Mouse (Mus musculus) ES-E14 (cell line): ENCODE data around the gene Ager. TPM values are rescaled to one million over a fixed set of nuclear protein-coding genes. Genes with fewer than 3 reads are reported as not detected.

ENCODE experiments used
- DNase-seq: peaks from one replicate; pipeline ENCODE4 v3.0.0-alpha.2; 2013; ENCODE audit warnings: low read depth, low spot score
- H3K27ac ChIP-seq: 2 replicates; pipeline ENCODE4 v1.5.1; 2012; ENCODE audit warnings: low read depth, mild to moderate bottlenecking, low read length, moderate library complexity, mixed read lengths; ENCODE audit not compliant: poor library complexity, insufficient read depth, severe bottlenecking
- H3K36me3 ChIP-seq: 2 replicates; pipeline ENCODE4 v1.6.1; 2012; ENCODE audit warnings: mild to moderate bottlenecking, low read length, moderate library complexity, mixed read lengths; ENCODE audit not compliant: control insufficient read depth, poor library complexity, insufficient read depth, severe bottlenecking
- H3K4me1 ChIP-seq, 2 experiments: fragments of 150-350 bp in 1 of 2; sonication (generic) in 1 of 2; 2 replicates each; pipeline ENCODE4 v1.6.1; 2012; ENCODE audit warnings: low read length in 2 of 2, mild to moderate bottlenecking in 1 of 2, mixed read lengths in 1 of 2; ENCODE audit not compliant: control insufficient read depth in 2 of 2, insufficient read depth in 2 of 2, poor library complexity in 1 of 2
- H3K4me3 ChIP-seq, 2 experiments: fragments of 150-350 bp in 1 of 2; sonication (generic) in 1 of 2; 2 replicates each; pipeline ENCODE4 v1.5.1; 2012; ENCODE audit warnings: low read length in 2 of 2, low read depth in 1 of 2, mild to moderate bottlenecking in 1 of 2, mixed read lengths in 1 of 2; ENCODE audit not compliant: insufficient read depth in 1 of 2, poor library complexity in 1 of 2, severe bottlenecking in 1 of 2
- H3K9ac ChIP-seq: 2 replicates; pipeline ENCODE4 v1.6.1; 2012; ENCODE audit warnings: low read depth, mild to moderate bottlenecking, low read length, mixed read lengths; ENCODE audit not compliant: poor library complexity, insufficient read depth, severe bottlenecking
- H3K9me3 ChIP-seq: fragments of 150-350 bp; sonication (generic); 2 replicates; pipeline ENCODE4 v1.6.1; 2012; ENCODE audit warnings: low read depth, mild to moderate bottlenecking, low read length; ENCODE audit not compliant: control insufficient read depth, insufficient read depth
- CHD2 ChIP-seq: IDR thresholded peaks from 2 replicates; pipeline ENCODE4 v1.6.1; 2014; ENCODE audit warnings: mild to moderate bottlenecking, low read depth, low read length, inconsistent platforms
- HCFC1 ChIP-seq: IDR thresholded peaks from 2 replicates; pipeline ENCODE4 v1.6.1; 2012; ENCODE audit warnings: low read length, inconsistent platforms, borderline replicate concordance; ENCODE audit not compliant: insufficient read depth
- MAFK ChIP-seq: IDR thresholded peaks from 2 replicates; pipeline ENCODE4 v1.6.1; 2014; ENCODE audit warnings: mild to moderate bottlenecking, low read depth, low read length, inconsistent platforms; ENCODE audit not compliant: insufficient read depth
- ZC3H11A ChIP-seq: IDR thresholded peaks from 2 replicates; pipeline ENCODE4 v1.6.1; 2012; ENCODE audit warnings: low read depth, mild to moderate bottlenecking, inconsistent platforms, low read length, borderline replicate concordance
- ZNF384 ChIP-seq: IDR thresholded peaks from 2 replicates; pipeline ENCODE4 v1.6.1; 2012; ENCODE audit warnings: low read depth, low read length, inconsistent platforms
- in situ Hi-C, 2 experiments: fragments of 600-800 bp; cut with MboI; formaldehyde crosslinking; loops; one replicate each; pipeline ENCODE4 v1.15.1; 2025; ENCODE audit warnings: low sequenced_read_pairs in 2 of 2, inconsistent platforms in 1 of 2; ENCODE audit not compliant: unreplicated experiment in 2 of 2
- total RNA-seq: library from RNA; depleted of rRNA; stranded (reverse); fragments of 300-350 nt; gene quantifications from 2 replicates; pipeline ENCODE4 v1.2.3, GENCODE M21; 2012

Ager gene
- total RNA-seq, 1 experiment, result 2.3 TPM

DNA sequence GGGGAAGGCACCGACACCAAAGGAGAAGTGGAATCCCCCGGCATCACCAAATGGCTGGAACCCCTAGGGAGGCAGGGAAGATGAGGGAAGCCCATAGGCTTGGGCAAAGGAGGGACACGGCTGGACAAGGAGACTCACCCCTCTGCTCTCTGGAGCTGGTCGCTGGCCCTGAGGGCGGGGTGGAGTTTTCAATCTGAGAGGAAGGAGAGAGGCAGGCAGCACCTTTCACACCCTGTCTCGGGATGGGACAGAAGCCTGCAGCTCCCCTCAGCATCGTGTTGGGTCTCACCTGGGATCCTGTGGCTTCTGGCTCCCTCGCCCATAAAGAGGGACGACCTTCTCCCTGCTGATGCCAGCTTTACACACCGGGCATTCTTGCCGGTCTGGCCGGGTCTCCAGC, 4.1 kb downstream of the Ager start:
- no peak for TF ChIP-seq CHD2

GRCm38 (mm10) chr17:34603375-34604060, 5.9 kb downstream of the Ager start, which contains the start of gene Rnf5:
Rnf5 (minus strand) TSS chr17:34603690.
- Histone ChIP-seq H3K4me1 (peaks cover 0 to 10% of the 10 kb centered on the region in 2 experiments; a peak in 1 of 4 replicates), H3K4me3 (peak within 1 kb of the TSS; percentile 94 to 98), H3K27ac (peak within 1 kb of the TSS; percentile 40), H3K36me3 (peaks cover 12% of the 10 kb centered on the region), H3K9me3 (no peaks in the 10 kb centered on the region), H3K9ac (peak within 1 kb of the TSS; percentile 81)
- in situ Hi-C loops, result no loop called here
- peak; percentile 100 for DNase-seq
- 0 out of 2 replicates have a peak, but pooled peaks have one; percentile 35 for TF ChIP-seq HCFC1
- TF ChIP-seq MAFK, result no peak
- no peak for TF ChIP-seq ZC3H11A
- TF ChIP-seq CHD2, result peak; percentile 99
- TF ChIP-seq ZNF384, result peak; percentile 95

More for the DNA sequence above, 4.1 kb downstream of the Ager start:
- no peak overlapping the region for H3K27ac ChIP-seq
- no peak overlapping the region for H3K4me3 ChIP-seq
- no peak overlapping the region for H3K9ac ChIP-seq
- DNase-seq, result no peak
- peaks cover 9% of the 10 kb centered on the region for H3K36me3 ChIP-seq
- no peaks in the 10 kb centered on the region for H3K9me3 ChIP-seq
- peaks cover 0 to 13% of the 10 kb centered on the region in 2 experiments; a peak in 1 of 4 replicates for H3K4me1 ChIP-seq
- in situ Hi-C loops, result no loop called here

GRCm38 (mm10) chr17:34604061-34604508, 6.4 kb downstream of the Ager start, which contains the start of gene Agpat1:
Agpat1 (plus strand) TSS chr17:34604262.
- Histone ChIP-seq H3K27ac (peak within 1 kb of the TSS; percentile 51), H3K9me3 (no peaks in the 10 kb centered on the region), H3K36me3 (peaks cover 12% of the 10 kb centered on the region), H3K4me3 (peak within 1 kb of the TSS; percentile 94 to 98), H3K4me1 (peaks cover 0 to 10% of the 10 kb centered on the region in 2 experiments; a peak in 1 of 4 replicates), H3K9ac (peak within 1 kb of the TSS; percentile 81)
- no peak for TF ChIP-seq CHD2
- TF ChIP-seq MAFK, result no peak
- peak; percentile 43; the same call in 1 of the 2 replicates for TF ChIP-seq HCFC1
- in situ Hi-C loops, result no loop called here
- DNase-seq, result peak; percentile 99

DNA sequence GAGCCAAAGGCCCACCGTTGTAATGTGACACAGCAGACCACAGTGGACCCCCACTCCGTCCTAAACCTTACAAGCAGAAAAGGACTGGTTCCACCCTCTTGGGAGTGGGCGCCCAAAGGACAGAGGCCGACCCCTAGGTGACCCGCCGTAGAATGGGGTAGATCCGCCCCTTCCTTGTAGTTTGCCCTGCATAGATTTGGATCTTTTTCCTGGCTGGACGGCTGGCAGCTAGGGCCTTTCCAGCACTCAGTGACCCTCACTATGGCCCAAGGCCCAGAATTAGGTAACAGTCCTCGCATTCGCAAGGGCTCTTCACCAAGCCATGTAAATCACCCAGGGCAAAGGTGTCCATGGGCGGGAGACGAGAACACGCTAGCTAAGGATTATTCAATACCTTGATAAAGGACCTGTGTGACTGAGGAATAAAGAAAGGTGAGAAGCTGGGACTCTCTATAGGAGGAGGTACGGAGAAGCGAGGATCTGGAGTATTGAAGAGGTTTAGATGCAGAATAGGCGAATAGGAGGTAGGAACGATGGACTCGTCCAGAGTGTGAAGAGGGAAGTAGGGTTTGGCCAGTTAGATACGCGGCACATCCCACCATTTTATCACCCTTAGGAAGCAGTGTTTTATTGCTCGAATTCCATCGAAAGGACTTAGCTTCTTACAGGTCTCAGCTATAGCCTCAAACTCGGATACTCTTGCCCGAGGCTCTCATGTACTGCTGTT, 7.0 kb downstream of the Ager start:
- H3K4me3 ChIP-seq, result peak overlapping the region; percentile 94 to 98
- H3K36me3 ChIP-seq, result peaks cover 12% of the 10 kb centered on the region
- peaks cover 0 to 8% of the 10 kb centered on the region in 2 experiments; a peak in 1 of 4 replicates for H3K4me1 ChIP-seq
- no peak for DNase-seq
- no peak for TF ChIP-seq MAFK
- no peak for TF ChIP-seq CHD2
- no peak for TF ChIP-seq ZNF384
- TF ChIP-seq HCFC1, result no peak
- H3K9ac ChIP-seq, result peak overlapping the region; percentile 81
- peak overlapping the region; percentile 51 for H3K27ac ChIP-seq
- no peaks in the 10 kb centered on the region for H3K9me3 ChIP-seq
- in situ Hi-C loops, result no loop called here
